Mouse (Mus musculus) limb, embryonic 14.5 days (tissue): ENCODE results near the gene Dppa2. TPM values are rescaled to one million over a fixed set of nuclear protein-coding genes. Genes with fewer than 3 reads are reported as not detected.

Experiments used
- ATAC-seq: fragments of 200-750 bp; cut with Nextera tagmentation; 2 replicates; pipeline ENCODE4 v1.8.0; 2017; ENCODE audit warnings: low read depth, moderate number of reproducible peaks, moderate TSS enrichment; ENCODE audit not compliant: low FRiP score
- DNase-seq: peaks from one replicate; pipeline ENCODE4 v3.0.0-alpha.2; 2015; ENCODE audit warnings: low spot score
- H3K27ac ChIP-seq: fragments of 300-500 bp; sonication (generic); replicated peaks from 2 replicates; pipeline ENCODE4 v1.5.1; 2014; ENCODE audit warnings: low read depth, mild to moderate bottlenecking, low read length, moderate library complexity, mixed read lengths
- H3K27me3 ChIP-seq: fragments of 300-500 bp; sonication (generic); 2 replicates; pipeline ENCODE4 v1.6.1; 2014; ENCODE audit warnings: low read length, mixed read lengths; ENCODE audit not compliant: control insufficient read depth, insufficient read depth
- H3K36me3 ChIP-seq: fragments of 300-500 bp; sonication (generic); 2 replicates; pipeline ENCODE4 v1.6.1; 2014; ENCODE audit warnings: mild to moderate bottlenecking, low read length, moderate library complexity, mixed read lengths; ENCODE audit not compliant: control insufficient read depth, insufficient read depth
- H3K4me1 ChIP-seq: fragments of 300-500 bp; sonication (generic); 2 replicates; pipeline ENCODE4 v1.6.1; 2014; ENCODE audit warnings: antibody characterized with exemption, low read length, mixed read lengths; ENCODE audit not compliant: control insufficient read depth, insufficient read depth
- H3K4me2 ChIP-seq: fragments of 300-500 bp; sonication (generic); replicated peaks from 2 replicates; pipeline ENCODE4 v1.6.1; 2014; ENCODE audit warnings: low read depth, mild to moderate bottlenecking, low read length, moderate library complexity; ENCODE audit not compliant: severe bottlenecking
- H3K4me3 ChIP-seq: fragments of 300-500 bp; sonication (generic); replicated peaks from 2 replicates; pipeline ENCODE4 v1.5.1; 2014; ENCODE audit warnings: low read length
- H3K9ac ChIP-seq: fragments of 300-500 bp; sonication (generic); 2 replicates; pipeline ENCODE4 v1.6.1; 2014; ENCODE audit warnings: mild to moderate bottlenecking, low read depth, low read length, moderate library complexity; ENCODE audit not compliant: severe bottlenecking
- H3K9me3 ChIP-seq: fragments of 300-500 bp; sonication (generic); 2 replicates; pipeline ENCODE4 v1.6.1; 2016; ENCODE audit warnings: low read length; ENCODE audit not compliant: control insufficient read depth
- POLR2A ChIP-seq: fragments of 200-500 bp; IDR thresholded peaks from 2 replicates; pipeline ENCODE4 v1.8.0; 2012; ENCODE audit warnings: inconsistent platforms, mild to moderate bottlenecking, moderate library complexity, borderline replicate concordance; ENCODE audit not compliant: insufficient read depth, insufficient read length; ENCODE audit errors: extremely low read depth
- WGBS: fragments of 180-500 bp; shearing (Covaris S2); extraction: QIAGEN DNeasy Blood & Tissue Kit; methylation state at CpG from one replicate; pipeline ENCODE4 v1.1.7; 2014; 5-methylcytosine and 5-hydroxymethylcytosine counted together
- polyA plus RNA-seq, 2 experiments: library from polyadenylated mRNA; depleted of rRNA in 1 of 2; stranded (reverse) in 1 of 2; unstranded in 1 of 2; fragments of >200 nt; fragmentation: Nextera tagmentation in 1 of 2; extraction: Ambion mirVana in 1 of 2; gene quantifications; 2 replicates each; pipeline versions ENCODE4 v1.2.1 to v1.2.3; 2012 to 2014

The Dppa2 gene
- polyA plus RNA-seq, 2 experiments: 0.03 TPM; not detected in 1

- 91% methylated on average over 4 of the region's 4 CpGs for WGBS
- H3K9ac ChIP-seq: no peak overlapping the region
- no peak overlapping the region for H3K4me2 ChIP-seq
- no peaks in the 10 kb centered on the region for H3K36me3 ChIP-seq
- DNase-seq: no peak
- H3K27ac ChIP-seq: no peak overlapping the region
- H3K4me3 ChIP-seq: no peak overlapping the region
- H3K27me3 ChIP-seq: no peaks in the 10 kb centered on the region
- no peaks in the 10 kb centered on the region for H3K9me3 ChIP-seq
- H3K4me1 ChIP-seq: no peaks in the 10 kb centered on the region
- no peak for ATAC-seq
- no peak for TF ChIP-seq POLR2A
These were observed 22.8 kb upstream of the Dppa2 start for GRCm38 (mm10) chr16:48280883-48281282.

GRCm38 (mm10) chr16:48282801-48283200, 20.9 kb upstream of the Dppa2 start:
- 71% methylated on average over 1 of the region's 1 CpGs for WGBS

GRCm38 (mm10) chr16:48283517-48283916, 20.2 kb upstream of the Dppa2 start, which contains the start of gene Dppa4:
TSS of gene Dppa4 (plus strand) at chr16:48283733.
- no peaks in the 10 kb centered on the region for H3K4me1 ChIP-seq
- H3K4me2 ChIP-seq: no peak within 1 kb of the TSS
- no peak for DNase-seq
- no peaks in the 10 kb centered on the region for H3K27me3 ChIP-seq
- no peak within 1 kb of the TSS for H3K4me3 ChIP-seq
- no peak for TF ChIP-seq POLR2A
- H3K9ac ChIP-seq: no peak within 1 kb of the TSS
- no peak for ATAC-seq
- no peak within 1 kb of the TSS for H3K27ac ChIP-seq
- H3K36me3 ChIP-seq: no peaks in the 10 kb centered on the region
- 75% methylated on average over 4 of the region's 4 CpGs for WGBS
- H3K9me3 ChIP-seq: no peaks in the 10 kb centered on the region

More at GRCm38 (mm10) chr16:48282801-48283200, 20.9 kb upstream of the Dppa2 start:
- Histone ChIP-seq H3K36me3 (no peaks in the 10 kb centered on the region), H3K4me1 (no peaks in the 10 kb centered on the region), H3K27me3 (no peaks in the 10 kb centered on the region), H3K27ac (no peak overlapping the region), H3K4me3 (no peak overlapping the region), H3K9ac (no peak overlapping the region), H3K9me3 (no peaks in the 10 kb centered on the region), H3K4me2 (no peak overlapping the region)
- TF ChIP-seq POLR2A: no peak
- DNase-seq (no peak), ATAC-seq (no peak)

GRCm38 (mm10) chr16:48285517-48285916, 18.2 kb upstream of the Dppa2 start:
- no peak for DNase-seq
- H3K9ac ChIP-seq: no peak overlapping the region
- TF ChIP-seq POLR2A: no peak
- WGBS: 95% methylated on average over 4 of the region's 4 CpGs
- H3K27ac ChIP-seq: no peak overlapping the region
- H3K4me3 ChIP-seq: no peak overlapping the region
- H3K9me3 ChIP-seq: no peaks in the 10 kb centered on the region
- H3K4me2 ChIP-seq: no peak overlapping the region
- ATAC-seq: no peak
- no peaks in the 10 kb centered on the region for H3K27me3 ChIP-seq
- no peaks in the 10 kb centered on the region for H3K36me3 ChIP-seq
- no peaks in the 10 kb centered on the region for H3K4me1 ChIP-seq

GRCm38 (mm10) chr16:48297384-48298136, 6.1 kb upstream of the Dppa2 start:
- 63% methylated on average over 14 of the region's 14 CpGs for WGBS
- no peak for TF ChIP-seq POLR2A

More at GRCm38 (mm10) chr16:48297384-48298136, 6.1 kb upstream of the Dppa2 start:
- H3K4me3 ChIP-seq: no peak overlapping the region
- H3K4me1 ChIP-seq: no peaks in the 10 kb centered on the region
- H3K36me3 ChIP-seq: no peaks in the 10 kb centered on the region
- no peaks in the 10 kb centered on the region for H3K9me3 ChIP-seq
- no peaks in the 10 kb centered on the region for H3K27me3 ChIP-seq
- H3K4me2 ChIP-seq: no peak overlapping the region
- DNase-seq (no peak), ATAC-seq (no peak)
- no peak overlapping the region for H3K9ac ChIP-seq
- no peak overlapping the region for H3K27ac ChIP-seq
